Mouse (Mus musculus) E14TG2a.4 (cell line): ENCODE data around the gene Tead1.

ENCODE experiments used
- CTCF ChIP-seq: conservative IDR thresholded peaks from 2 replicates; pipeline ENCODE4 v1.5.1; 2014; ENCODE audit warnings: low read length
- NANOG ChIP-seq: IDR thresholded peaks from 2 replicates; pipeline ENCODE4 v1.6.1; 2014; ENCODE audit warnings: borderline replicate concordance, low read length, mixed read lengths
- POU5F1 ChIP-seq: IDR thresholded peaks from 2 replicates; pipeline ENCODE4 v1.6.1; 2014; ENCODE audit warnings: low read length, borderline replicate concordance

DNA sequence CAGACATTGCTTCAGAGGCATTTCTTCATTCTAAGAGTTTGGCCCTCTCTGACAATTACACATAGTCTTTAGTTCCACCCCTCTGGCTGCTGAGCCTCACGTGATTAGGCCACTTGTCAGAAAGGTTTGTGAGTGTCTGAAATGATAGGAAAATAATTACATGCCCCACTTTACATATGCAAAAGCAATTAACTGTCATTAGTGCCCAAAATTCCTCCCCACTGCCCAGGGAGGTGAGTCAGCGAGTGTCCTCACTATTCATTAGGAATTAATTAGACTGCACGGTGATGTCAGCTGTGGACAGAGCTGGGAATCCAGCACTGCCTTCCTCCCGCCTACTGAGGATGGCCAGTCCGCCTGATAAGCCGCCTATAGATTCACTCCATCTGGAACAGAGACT, 74.2 kb downstream of the Tead1 start:
- TF ChIP-seq CTCF (no peak), NANOG (no peak), POU5F1 (no peak)
